Mouse (Mus musculus) ovary, postnatal 14 days (tissue): ENCODE data around the gene Irs2.

Experiments used
- DNase-seq: peaks from one replicate; pipeline ENCODE4 v3.0.0; 2022; ENCODE audit warnings: low spot score

Irs2 gene

GRCm38 (mm10) chr8:11008379-11008775 lies at the start of gene Irs2:
TSS of gene Irs2 (minus strand) at chr8:11008458.
- no peak for DNase-seq

GRCm38 (mm10) chr8:11056665-11057064 lies 48.4 kb upstream of the Irs2 start:
- DNase-seq: no peak

- DNase-seq: no peak
Measured at GRCm38 (mm10) chr8:11056175-11056563, 47.9 kb upstream of the Irs2 start.

- DNase-seq: no peak
Measured at GRCm38 (mm10) chr8:11055557-11056174, 47.4 kb upstream of the Irs2 start.

- no peak for DNase-seq
Measured at GRCm38 (mm10) chr8:11049835-11050234, 41.6 kb upstream of the Irs2 start.

GRCm38 (mm10) chr8:11047812-11048211 lies 39.6 kb upstream of the Irs2 start:
- no peak for DNase-seq

- DNase-seq: no peak
Measured at GRCm38 (mm10) chr8:11044660-11045059, 36.4 kb upstream of the Irs2 start.

- no peak for DNase-seq
Measured at GRCm38 (mm10) chr8:11043591-11043990, 35.3 kb upstream of the Irs2 start.

- DNase-seq: no peak
Measured at GRCm38 (mm10) chr8:11042872-11043587, 34.8 kb upstream of the Irs2 start.

GRCm38 (mm10) chr8:11040088-11040487 lies 31.8 kb upstream of the Irs2 start:
- DNase-seq: no peak

- no peak for DNase-seq
Measured at GRCm38 (mm10) chr8:11038788-11039187, 30.5 kb upstream of the Irs2 start.

GRCm38 (mm10) chr8:11038367-11038766 lies 30.1 kb upstream of the Irs2 start:
- DNase-seq: no peak

GRCm38 (mm10) chr8:11036790-11037189 lies 28.5 kb upstream of the Irs2 start:
- no peak for DNase-seq

- no peak for DNase-seq
Measured at GRCm38 (mm10) chr8:11035628-11036416, 27.6 kb upstream of the Irs2 start.

- no peak for DNase-seq
Measured at GRCm38 (mm10) chr8:11024871-11025270, 16.6 kb upstream of the Irs2 start.

- DNase-seq: no peak
Measured at GRCm38 (mm10) chr8:11020949-11021572, 12.8 kb upstream of the Irs2 start.

- DNase-seq: no peak
Measured at GRCm38 (mm10) chr8:11015622-11016021, 7.4 kb upstream of the Irs2 start.

- no peak for DNase-seq
Measured at GRCm38 (mm10) chr8:11013258-11013657, 5.0 kb upstream of the Irs2 start.

GRCm38 (mm10) chr8:11011787-11012485 lies 3.7 kb upstream of the Irs2 start:
- DNase-seq: no peak

- DNase-seq: no peak
Measured at GRCm38 (mm10) chr8:11010913-11011605, 2.8 kb upstream of the Irs2 start.

GRCm38 (mm10) chr8:11010398-11010797 lies 2.1 kb upstream of the Irs2 start:
- DNase-seq: no peak
